Mouse (Mus musculus) liver, embryonic 12.5 days (tissue): Measurements from ENCODE around the gene 1700029P11Rik. TPM values are rescaled to one million over a fixed set of nuclear protein-coding genes. Genes with fewer than 3 reads are reported as not detected.
"Not testable (repeated sequence)": the region's sequence is repeated elsewhere in the genome, so short reads cannot be mapped to it uniquely, and the experiment has no call there.

Source experiments
- ATAC-seq: fragments of 200-750 bp; cut with Nextera tagmentation; 2 replicates; pipeline ENCODE4 v1.8.0; 2017; ENCODE audit warnings: moderate number of reproducible peaks, mild to moderate bottlenecking, moderate library complexity
- H3K27ac ChIP-seq: fragments of 300-500 bp; sonication (generic); 2 replicates; pipeline ENCODE4 v1.5.1; 2016; ENCODE audit warnings: mild to moderate bottlenecking
- H3K27me3 ChIP-seq: fragments of 300-500 bp; sonication (generic); replicated peaks from 2 replicates; pipeline ENCODE4 v1.6.1; 2016; ENCODE audit warnings: mild to moderate bottlenecking, moderate library complexity
- H3K36me3 ChIP-seq: fragments of 300-500 bp; sonication (generic); 2 replicates; pipeline ENCODE4 v1.6.1; 2016; ENCODE audit warnings: mild to moderate bottlenecking, moderate library complexity
- H3K4me1 ChIP-seq: fragments of 300-500 bp; sonication (generic); 2 replicates; pipeline ENCODE4 v1.6.1; 2016
- H3K4me2 ChIP-seq: fragments of 300-500 bp; sonication (generic); 2 replicates; pipeline ENCODE4 v1.6.1; 2016; ENCODE audit warnings: mild to moderate bottlenecking, moderate library complexity
- H3K4me3 ChIP-seq: fragments of 300-500 bp; sonication (generic); 2 replicates; pipeline ENCODE4 v1.5.1; 2016; ENCODE audit warnings: mild to moderate bottlenecking, moderate library complexity
- H3K9ac ChIP-seq: fragments of 300-500 bp; sonication (generic); 2 replicates; pipeline ENCODE4 v1.6.1; 2016; ENCODE audit warnings: mild to moderate bottlenecking, moderate library complexity
- H3K9me3 ChIP-seq: fragments of 300-500 bp; sonication (generic); replicated peaks from 2 replicates; pipeline ENCODE4 v1.6.1; 2016; ENCODE audit warnings: mild to moderate bottlenecking, moderate library complexity
- WGBS: fragments of 180-500 bp; shearing (Covaris S2); methylation state at CpG from one replicate; pipeline ENCODE4 v1.1.7; 2016; ENCODE audit not compliant: insufficient replicate concordance; 5-methylcytosine and 5-hydroxymethylcytosine counted together
- polyA plus RNA-seq: library from polyadenylated mRNA; unstranded; fragments of >200 nt; fragmentation: Nextera tagmentation; extraction: Ambion mirVana; gene quantifications from 2 replicates; pipeline ENCODE4 v1.2.1, GENCODE M21; 2016

Gene 1700029P11Rik
- polyA plus RNA-seq, 1 experiment from 2014 or later, result not detected

DNA sequence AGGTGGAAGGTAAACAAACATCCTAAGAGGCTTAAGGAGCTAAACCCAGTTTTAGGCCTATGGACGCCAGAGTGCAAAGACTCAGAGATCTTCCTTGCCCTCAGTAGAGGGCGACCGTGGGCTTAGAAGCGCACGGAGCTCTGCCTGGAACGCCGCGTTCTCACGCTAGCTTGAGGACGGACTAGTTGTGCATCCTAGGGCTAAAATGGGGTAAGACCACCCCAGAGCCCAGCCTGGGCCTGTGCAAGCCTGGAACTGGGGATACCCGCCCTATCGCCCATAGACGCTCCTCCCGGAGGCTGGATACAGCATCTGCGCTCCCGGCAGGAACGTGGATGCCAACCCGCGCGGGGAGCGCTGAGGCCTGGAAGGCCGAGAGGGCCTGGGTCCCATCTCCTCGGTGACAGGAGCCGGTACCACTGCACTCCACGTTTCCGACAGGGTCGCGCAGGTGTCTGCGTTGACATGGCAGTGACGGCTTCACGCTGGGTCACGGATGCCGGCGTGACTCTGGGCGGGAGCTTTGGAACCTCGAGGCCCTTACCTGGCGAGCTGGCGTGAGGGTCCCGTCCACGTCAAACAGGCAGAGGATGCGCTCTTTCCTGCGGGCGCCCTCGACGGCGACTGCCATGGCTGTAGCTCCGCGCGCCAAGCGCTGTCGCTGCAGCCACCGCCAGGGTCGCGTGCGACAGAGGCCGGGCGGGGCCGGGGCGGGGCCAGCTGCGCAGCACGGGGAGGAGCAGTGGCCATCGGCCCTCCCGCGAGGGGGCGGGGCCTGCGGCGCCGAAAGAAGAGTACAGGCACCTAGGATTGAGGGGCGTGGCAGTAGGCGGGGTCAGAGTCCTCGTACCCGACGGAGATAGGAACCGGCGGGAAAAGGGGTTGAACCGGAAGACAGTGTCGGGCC, 19.9 kb upstream of the 1700029P11Rik start, which contains the start of gene Pmm1:
Pmm1 (minus strand) TSS at position 760 of the 907 bp plus-strand sequence.
- WGBS, result under 1% methylated on average over 77 of the region's 77 CpGs
- H3K4me2 ChIP-seq, result peak within 1 kb of the TSS; percentile 100
- H3K4me3 ChIP-seq, result peak within 1 kb of the TSS; percentile 82
- peak; percentile 95 for ATAC-seq
- H3K9ac ChIP-seq, result peak within 1 kb of the TSS; percentile 87
- no peaks in the 10 kb centered on the region for H3K27me3 ChIP-seq
- H3K27ac ChIP-seq, result peak within 1 kb of the TSS; percentile 91
- H3K36me3 ChIP-seq, result peaks cover 15% of the 10 kb centered on the region
- H3K4me1 ChIP-seq, result peaks cover 34% of the 10 kb centered on the region
- no peaks in the 10 kb centered on the region for H3K9me3 ChIP-seq

DNA sequence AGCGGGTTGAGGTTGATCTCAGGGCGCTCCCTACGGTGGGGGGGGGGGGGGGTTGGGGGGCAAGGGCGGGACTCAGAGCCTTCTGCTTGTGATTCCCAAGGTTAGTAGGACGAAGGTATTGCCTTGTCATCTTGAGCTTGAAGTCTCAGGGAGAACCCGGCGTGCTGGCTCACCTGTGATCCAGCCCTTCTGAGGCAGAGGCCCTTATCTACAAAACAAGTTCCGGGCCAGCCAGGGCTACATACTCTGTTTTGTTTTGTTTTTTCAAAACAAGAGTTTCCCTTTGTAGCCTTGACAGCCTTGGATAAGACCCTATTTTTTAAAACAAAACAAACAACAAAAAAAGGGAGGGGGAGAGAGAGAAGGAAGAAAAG, 19.3 kb upstream of the 1700029P11Rik start:
- H3K9me3 ChIP-seq, result no peaks in the 10 kb centered on the region
- WGBS, result 0% methylated on average over 5 of the region's 8 CpGs
- H3K4me3 ChIP-seq, result peak overlapping the region; percentile 82
- ATAC-seq, result peak; percentile 73
- peak overlapping the region; percentile 91 for H3K27ac ChIP-seq
- H3K36me3 ChIP-seq, result peaks cover 11% of the 10 kb centered on the region; the same call in 1 of the 2 replicates
- peak overlapping the region; percentile 100 for H3K4me2 ChIP-seq
- H3K27me3 ChIP-seq, result 0 out of 2 replicates have a peak, but pooled peaks cover 3% of the 10 kb centered on the region
- peak overlapping the region; percentile 63 for H3K9ac ChIP-seq
- H3K4me1 ChIP-seq, result peaks cover 34% of the 10 kb centered on the region

DNA sequence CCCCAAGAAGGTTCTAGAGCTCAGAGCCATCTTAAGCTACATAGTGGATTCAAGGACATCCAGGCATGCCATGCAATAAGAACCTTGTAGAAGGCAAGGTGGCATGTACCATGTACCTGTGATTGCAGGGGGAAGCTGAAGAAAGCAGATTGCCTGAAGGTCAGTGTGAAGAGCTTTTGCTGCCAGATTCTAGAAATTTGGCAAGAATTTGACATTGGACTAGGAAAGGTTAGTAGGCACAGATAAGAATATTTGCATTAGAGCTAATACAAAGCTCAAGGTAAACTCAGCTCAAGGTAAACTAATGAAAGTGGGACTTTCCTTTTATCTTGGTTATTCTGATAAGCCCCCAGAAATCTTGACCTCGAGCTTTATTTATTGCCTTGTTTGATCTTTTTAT, 16.1 kb upstream of the 1700029P11Rik start:
- Histone ChIP-seq H3K27me3 (peaks cover 15% of the 10 kb centered on the region), H3K4me3 (no peak overlapping the region), H3K36me3 (no peaks in the 10 kb centered on the region), H3K27ac (no peak overlapping the region), H3K9me3 (no peaks in the 10 kb centered on the region), H3K4me2 (no peak overlapping the region), H3K9ac (no peak overlapping the region), H3K4me1 (peaks cover 39% of the 10 kb centered on the region)
- WGBS, result 18% methylated on average over 1 of the region's 1 CpGs
- ATAC-seq, result no peak

DNA sequence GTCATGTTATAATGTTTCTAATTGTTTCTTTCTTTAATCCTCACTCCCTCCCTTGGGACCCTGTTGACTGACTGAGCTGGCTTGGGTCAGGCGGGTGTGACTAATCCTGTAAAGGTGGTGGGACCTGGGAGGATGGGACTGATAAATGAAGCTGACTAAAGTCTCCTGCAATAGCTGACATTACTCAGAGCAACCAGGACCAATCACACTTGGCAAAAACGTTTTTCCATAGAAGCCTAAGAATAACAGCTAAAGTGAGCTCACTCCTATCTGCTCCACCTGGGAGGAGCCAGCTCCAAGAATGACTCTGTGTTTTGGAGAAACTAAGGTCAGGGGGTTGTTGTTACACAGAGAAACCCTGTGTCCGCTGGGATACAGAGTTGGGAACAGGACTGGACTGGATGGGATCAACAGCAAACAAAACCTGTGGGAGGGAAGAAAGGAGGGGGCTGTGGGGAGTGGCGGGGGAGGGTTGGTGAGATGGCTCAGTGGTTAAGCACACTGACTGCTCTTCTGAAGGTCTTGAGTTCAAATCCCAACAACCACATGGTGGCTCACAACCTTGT, 15.3 kb upstream of the 1700029P11Rik start:
- H3K9me3 ChIP-seq, result no peaks in the 10 kb centered on the region
- H3K4me1 ChIP-seq, result peaks cover 38% of the 10 kb centered on the region
- no peak overlapping the region for H3K9ac ChIP-seq
- WGBS, result 42% methylated on average over 4 of the region's 4 CpGs
- peaks cover 15% of the 10 kb centered on the region for H3K27me3 ChIP-seq
- H3K36me3 ChIP-seq, result no peaks in the 10 kb centered on the region
- no peak for ATAC-seq
- no peak overlapping the region for H3K4me2 ChIP-seq
- no peak overlapping the region for H3K27ac ChIP-seq
- no peak overlapping the region for H3K4me3 ChIP-seq

DNA sequence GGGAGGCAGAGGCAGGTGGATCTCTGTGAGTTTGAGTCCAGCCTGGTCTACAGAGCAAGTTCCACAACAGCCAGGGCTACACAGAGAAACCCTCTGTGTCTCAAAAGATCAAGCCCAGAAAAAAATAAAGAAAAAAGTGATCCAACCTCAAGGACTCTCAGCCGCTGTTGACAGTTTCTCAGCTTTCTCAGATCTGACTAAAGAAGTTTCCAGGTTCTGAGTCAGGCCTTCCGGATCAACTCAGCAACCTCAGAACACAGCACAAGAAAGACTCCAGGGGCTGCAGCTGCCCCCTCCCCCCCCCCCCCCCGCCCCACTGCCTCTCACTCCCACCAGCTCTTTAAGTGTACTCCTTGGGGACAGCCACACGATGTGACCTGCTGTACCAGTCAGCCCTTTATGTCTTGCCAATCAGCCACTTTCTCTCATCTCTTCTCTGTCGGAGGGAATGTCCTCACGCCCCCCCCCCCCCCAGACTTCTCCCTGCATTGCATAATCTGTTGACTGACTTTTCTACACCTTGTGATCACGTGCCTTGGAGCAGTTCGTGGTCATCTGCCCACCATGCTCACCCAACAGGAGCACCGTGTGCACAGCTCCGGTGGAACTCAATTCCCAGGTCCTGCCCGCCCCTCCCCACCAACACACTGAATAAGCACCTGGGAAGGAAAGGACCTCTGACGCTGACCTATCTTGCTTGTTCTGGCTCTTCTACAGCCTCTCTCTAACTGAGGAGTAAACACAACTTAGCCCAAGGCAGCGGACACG, 14.1 kb upstream of the 1700029P11Rik start:
- ATAC-seq, result no peak
- H3K4me3 ChIP-seq, result no peak overlapping the region
- 68% methylated on average over 13 of the region's 14 CpGs for WGBS
- no peak overlapping the region for H3K9ac ChIP-seq
- H3K27me3 ChIP-seq, result peaks cover 15% of the 10 kb centered on the region
- H3K4me2 ChIP-seq, result no peak overlapping the region
- no peak overlapping the region for H3K27ac ChIP-seq
- no peaks in the 10 kb centered on the region for H3K9me3 ChIP-seq
- peaks cover 34% of the 10 kb centered on the region for H3K4me1 ChIP-seq
- no peaks in the 10 kb centered on the region for H3K36me3 ChIP-seq

DNA sequence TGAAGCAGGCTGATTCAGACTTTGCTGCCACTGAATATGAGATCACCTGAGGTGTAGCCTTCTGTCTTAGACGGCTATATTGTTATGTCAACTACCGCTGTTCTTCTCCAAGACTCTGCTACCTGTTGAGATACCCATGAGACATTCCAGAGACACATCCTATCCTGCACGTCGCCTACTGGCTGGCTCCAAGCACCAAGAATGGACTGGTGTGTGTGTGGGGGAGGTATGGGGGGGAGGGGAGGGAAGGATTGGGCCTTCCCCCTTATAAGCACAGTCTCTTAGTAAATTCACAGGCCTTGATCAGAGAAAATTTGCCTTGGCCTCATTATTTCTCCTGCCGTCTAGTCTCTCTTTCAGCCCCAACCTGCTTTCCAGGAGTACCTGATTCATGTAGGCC, 12.5 kb upstream of the 1700029P11Rik start:
- peaks cover 29% of the 10 kb centered on the region for H3K4me1 ChIP-seq
- H3K4me3 ChIP-seq, result no peak overlapping the region
- no peak overlapping the region for H3K9ac ChIP-seq
- 84% methylated on average over 5 of the region's 5 CpGs for WGBS
- H3K9me3 ChIP-seq, result no peaks in the 10 kb centered on the region
- no peak for ATAC-seq
- no peak overlapping the region for H3K27ac ChIP-seq
- no peaks in the 10 kb centered on the region for H3K36me3 ChIP-seq
- no peak overlapping the region for H3K4me2 ChIP-seq
- H3K27me3 ChIP-seq, result peaks cover 15% of the 10 kb centered on the region

DNA sequence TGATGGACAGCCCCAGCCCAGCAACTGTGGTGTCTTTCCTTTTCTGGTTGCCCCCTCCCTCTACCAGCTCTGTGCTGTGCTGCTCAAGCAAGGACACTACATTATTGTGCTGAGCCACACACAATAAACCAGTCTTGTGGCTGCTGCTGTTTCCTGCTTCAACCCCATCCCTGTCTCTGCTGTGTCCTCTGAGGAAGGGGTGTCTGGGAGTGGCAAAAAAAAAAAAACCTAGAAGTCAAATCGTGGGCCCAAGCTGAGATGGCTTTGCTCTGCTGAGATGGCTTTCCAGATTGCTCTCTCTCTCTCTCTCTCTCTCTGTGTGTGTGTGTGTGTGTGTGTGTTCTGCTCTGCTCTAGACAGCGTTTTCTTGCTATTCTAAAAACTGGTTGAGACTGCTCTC, 11.9 kb upstream of the 1700029P11Rik start:
- Histone ChIP-seq H3K9me3 (0 out of 2 replicates have a peak, but pooled peaks cover 3% of the 10 kb centered on the region), H3K36me3 (no peaks in the 10 kb centered on the region), H3K4me3 (no peak overlapping the region), H3K27me3 (peaks cover 15% of the 10 kb centered on the region), H3K4me2 (no peak overlapping the region), H3K4me1 (peaks cover 29% of the 10 kb centered on the region), H3K9ac (no peak overlapping the region), H3K27ac (no peak overlapping the region)
- 40% methylated on average over 2 of the region's 2 CpGs for WGBS
- no peak for ATAC-seq

DNA sequence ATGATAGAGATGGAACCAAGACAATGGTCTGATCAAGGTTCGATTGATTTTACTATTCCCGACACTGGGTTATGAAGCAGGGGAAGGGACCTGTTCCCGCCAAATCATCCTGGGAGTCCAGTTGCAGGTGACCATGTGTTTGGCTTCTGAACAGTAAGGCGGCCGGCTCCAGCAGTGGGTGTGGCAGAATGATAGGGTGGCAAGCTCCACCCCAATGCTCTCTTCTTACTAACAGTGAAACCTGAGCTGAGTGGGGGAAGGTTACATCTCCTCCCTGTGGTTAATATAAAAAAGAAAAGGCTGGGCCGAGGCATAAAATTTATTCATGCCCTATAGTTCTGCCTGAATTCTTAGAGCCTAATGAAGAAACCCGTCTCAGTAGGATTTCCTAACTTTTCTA, 11.2 kb upstream of the 1700029P11Rik start:
- peak overlapping the region; percentile 31; the same call in 1 of the 2 replicates for H3K4me2 ChIP-seq
- 0 out of 2 replicates have a peak overlapping the region, but pooled peaks have one; percentile 32 for H3K27ac ChIP-seq
- 0 out of 2 replicates have a peak, but pooled peaks cover 3% of the 10 kb centered on the region for H3K9me3 ChIP-seq
- WGBS, result 37% methylated on average over 7 of the region's 7 CpGs
- H3K27me3 ChIP-seq, result peaks cover 15% of the 10 kb centered on the region
- H3K4me1 ChIP-seq, result peaks cover 29% of the 10 kb centered on the region
- ATAC-seq, result peak; percentile 81; the same call in 1 of the 2 replicates
- H3K36me3 ChIP-seq, result no peaks in the 10 kb centered on the region
- H3K9ac ChIP-seq, result no peak overlapping the region
- H3K4me3 ChIP-seq, result no peak overlapping the region

DNA sequence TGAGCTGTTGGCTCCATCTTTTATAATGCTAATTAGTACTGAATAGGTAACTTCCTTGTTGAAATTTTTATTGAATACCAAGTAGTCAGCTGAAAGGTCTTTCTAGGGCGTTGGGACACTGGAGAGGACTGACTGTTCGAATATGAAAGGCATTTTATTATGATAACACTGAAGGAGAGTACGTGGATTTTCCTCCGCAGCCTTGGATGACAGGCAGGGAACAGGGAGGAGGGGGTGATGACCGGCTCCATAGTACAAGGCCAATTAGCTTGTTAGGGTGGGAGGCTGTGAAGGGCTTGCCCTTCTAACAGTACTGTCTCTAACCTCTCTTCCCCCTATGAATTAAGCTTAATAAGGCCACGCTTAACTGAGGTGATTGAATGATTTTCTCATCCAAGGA, 10.7 kb upstream of the 1700029P11Rik start:
- Histone ChIP-seq H3K27me3 (peaks cover 15% of the 10 kb centered on the region), H3K4me2 (peak overlapping the region; percentile 31; the same call in 1 of the 2 replicates), H3K4me1 (peaks cover 29% of the 10 kb centered on the region), H3K27ac (0 out of 2 replicates have a peak overlapping the region, but pooled peaks have one; percentile 17)
- H3K9me3 ChIP-seq, H3K9ac ChIP-seq, ATAC-seq, H3K4me3 ChIP-seq, H3K36me3 ChIP-seq: not testable (repeated sequence)
- 77% methylated on average over 6 of the region's 6 CpGs for WGBS

DNA sequence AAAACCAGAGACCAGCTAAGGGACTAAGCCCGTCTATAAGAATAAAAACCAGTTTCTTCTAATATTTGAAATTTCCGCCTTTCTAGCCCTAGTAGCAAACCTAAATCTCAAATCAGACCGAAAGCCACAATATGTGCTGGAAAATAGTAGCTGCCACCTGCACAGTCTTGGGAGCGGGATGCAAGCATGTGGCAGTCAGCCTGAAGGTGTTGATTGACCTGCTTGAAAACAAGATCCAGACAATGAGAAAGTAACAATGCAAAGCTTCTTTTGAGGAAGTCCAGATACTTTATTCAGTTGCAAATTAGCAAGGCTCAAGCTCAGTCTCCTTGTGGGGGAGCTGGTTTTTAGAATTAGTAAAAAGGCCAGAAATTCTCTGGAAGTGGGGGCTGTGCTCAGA, 9.8 kb upstream of the 1700029P11Rik start:
- H3K27ac ChIP-seq, H3K9ac ChIP-seq, H3K4me2 ChIP-seq, H3K9me3 ChIP-seq, H3K4me3 ChIP-seq, ATAC-seq, H3K36me3 ChIP-seq: not testable (repeated sequence)
- peaks cover 15% of the 10 kb centered on the region for H3K27me3 ChIP-seq
- WGBS, result 82% methylated on average over 4 of the region's 4 CpGs
- peaks cover 21% of the 10 kb centered on the region for H3K4me1 ChIP-seq

DNA sequence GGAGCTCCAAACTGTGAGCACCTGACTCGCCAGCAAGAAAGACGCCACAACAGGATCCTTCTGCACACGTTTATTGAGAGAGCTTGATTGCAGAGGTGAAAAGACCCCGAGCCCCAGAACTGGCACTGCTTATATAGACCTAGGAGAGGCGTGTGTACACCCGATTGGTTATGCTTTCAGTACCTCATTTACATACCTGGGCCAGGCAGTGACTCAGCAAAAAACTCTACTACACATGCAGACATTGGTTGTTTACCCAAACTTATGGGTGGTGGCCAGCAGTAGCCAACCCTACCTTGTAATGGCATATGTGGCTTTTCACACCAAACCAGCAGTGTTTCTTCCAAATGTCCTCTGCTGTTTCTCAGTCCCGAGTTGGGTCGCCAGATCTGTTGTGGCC, 5.2 kb upstream of the 1700029P11Rik start:
- not testable (repeated sequence) for H3K9me3 ChIP-seq, H3K9ac ChIP-seq, H3K4me3 ChIP-seq, ATAC-seq, H3K27ac ChIP-seq, H3K27me3 ChIP-seq, H3K36me3 ChIP-seq, H3K4me2 ChIP-seq, H3K4me1 ChIP-seq
- WGBS, result 81% methylated on average over 8 of the region's 8 CpGs
